Mouse (Mus musculus) central nervous system, embryonic 14 days (tissue): ENCODE results near the gene Fem1a. TPM values are rescaled to one million over a fixed set of nuclear protein-coding genes. Genes with fewer than 3 reads are reported as not detected.

Experiments used
- polyA plus RNA-seq: library from polyadenylated mRNA; depleted of rRNA; stranded (reverse); fragments of >200 nt; gene quantifications from 2 replicates; pipeline ENCODE4 v1.2.3, GENCODE M21; 2012; rRNA removed

The Fem1a gene
- 21.2 and 22.7 TPM in 2 replicates for polyA plus RNA-seq

DNA sequence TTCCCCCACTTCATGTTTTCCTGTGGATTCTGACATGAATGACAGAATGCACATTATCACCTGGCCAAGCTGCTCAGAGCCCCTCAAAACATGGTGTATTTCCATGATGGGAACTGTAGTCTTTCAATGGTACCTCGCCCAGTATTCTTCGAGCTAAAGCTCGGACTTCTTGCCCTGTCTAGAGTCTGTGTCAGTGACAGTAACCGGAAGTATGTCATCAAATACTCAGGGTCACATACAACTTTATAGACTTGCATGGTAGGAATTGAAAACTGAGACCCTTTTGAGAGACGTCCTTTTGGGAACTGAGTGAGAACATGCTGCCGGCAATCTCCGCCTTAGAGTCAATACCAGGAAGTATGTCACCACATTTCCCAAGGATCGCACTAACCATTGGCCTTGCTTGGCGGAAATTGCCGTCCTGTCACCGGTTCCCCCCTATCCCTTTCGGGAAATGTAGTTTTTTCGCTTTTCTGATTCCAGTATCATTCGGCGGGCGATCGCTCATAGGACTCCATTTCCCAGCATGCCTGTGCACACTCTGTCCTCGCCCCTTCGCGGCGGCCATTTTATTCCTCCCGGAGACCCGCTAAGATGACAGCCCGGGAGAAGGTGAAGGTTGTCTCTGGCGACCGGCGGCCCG, at the start of gene Fem1a:
Fem1a (plus strand) TSS at position 572 of the 643 bp plus-strand sequence.

DNA sequence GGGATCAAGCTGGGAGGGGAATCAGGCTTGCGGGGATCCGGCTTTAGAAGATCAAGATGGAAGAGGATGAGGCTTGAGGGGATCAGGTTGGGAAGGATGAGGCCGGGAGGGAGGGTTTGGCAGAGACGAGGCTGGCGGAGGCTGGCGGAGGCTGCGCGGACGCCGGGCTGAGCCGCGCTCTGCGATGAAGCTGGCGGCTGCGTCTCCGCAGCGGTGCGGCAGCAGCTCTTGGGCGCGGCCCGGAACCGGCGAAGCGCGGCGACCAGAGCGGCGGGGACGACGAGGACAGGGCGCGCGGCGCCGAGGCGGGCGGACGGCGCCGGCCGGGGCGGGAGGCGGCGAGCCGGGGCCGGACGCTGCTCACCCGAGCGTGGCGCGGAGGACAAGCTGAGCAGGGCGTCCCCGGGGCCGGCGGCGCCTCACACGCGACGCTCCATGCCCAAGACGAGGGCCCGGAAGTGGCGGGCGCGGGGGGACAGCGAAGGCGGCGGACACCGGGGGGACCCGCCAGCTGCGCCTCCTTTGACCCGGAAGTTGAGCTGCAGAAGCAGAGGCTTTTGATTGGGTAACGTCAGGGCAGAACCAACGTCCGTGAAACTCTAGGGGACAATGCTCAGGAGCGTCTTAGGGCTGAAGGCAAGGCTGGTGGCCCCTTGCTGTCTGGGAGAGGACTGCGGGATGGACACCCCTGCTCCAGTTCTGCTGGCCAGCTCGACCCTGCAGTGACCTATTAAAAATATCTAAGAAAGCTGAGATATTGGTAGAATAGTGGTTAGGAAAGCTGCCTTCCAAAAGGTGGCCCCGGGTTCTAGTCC, 38.0 kb upstream of the Fem1a start, which contains the start of gene Dpp9:
Dpp9 (minus strand) TSS at position 529 of the 815 bp plus-strand sequence.

DNA sequence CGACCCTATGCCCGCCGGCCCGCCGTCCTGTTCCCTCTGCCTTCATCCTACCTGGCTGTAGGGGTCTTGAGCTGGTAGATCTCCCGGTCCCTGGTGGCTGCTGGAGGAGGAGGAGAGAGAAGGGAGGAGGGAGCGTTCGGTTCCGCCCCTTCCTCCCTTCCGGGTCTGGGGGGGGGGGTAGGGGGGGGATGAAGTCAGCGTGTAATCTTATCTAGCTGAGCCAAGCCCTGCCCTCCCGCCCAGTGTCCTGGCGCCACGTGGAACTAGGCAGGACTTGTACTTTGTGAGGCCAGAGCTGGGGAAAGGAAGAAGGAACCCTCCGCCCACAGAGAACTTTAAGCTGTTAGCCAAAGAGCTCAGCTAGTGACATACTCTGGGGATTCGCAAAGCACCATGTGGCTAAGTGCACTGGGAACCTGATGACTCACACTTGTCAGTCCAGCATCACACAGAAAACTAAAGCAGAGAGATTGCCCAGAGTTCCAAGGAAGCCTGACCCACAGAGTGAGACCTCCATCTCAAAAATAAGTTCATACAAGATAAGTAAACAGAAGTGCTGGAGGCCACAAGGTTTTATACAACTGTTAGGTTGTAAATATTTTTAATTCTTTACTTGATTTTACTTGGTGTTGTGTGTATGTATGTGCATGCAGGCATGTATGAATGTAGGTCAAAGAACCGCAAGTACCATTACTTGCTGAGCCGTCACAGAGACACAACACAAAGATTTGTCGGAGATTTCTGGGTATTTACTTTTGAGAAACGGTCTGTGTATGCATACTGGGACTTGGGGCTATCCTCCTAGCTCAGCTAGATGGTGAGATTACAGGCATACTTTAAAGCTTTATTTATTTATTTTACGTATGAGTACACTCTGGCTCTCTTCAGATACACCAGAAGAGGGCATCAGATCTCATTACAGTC, 20.3 kb downstream of the Fem1a start, which contains the start of gene Ticam1:
Ticam1 (minus strand) TSS at position 144 of the 924 bp plus-strand sequence.

DNA sequence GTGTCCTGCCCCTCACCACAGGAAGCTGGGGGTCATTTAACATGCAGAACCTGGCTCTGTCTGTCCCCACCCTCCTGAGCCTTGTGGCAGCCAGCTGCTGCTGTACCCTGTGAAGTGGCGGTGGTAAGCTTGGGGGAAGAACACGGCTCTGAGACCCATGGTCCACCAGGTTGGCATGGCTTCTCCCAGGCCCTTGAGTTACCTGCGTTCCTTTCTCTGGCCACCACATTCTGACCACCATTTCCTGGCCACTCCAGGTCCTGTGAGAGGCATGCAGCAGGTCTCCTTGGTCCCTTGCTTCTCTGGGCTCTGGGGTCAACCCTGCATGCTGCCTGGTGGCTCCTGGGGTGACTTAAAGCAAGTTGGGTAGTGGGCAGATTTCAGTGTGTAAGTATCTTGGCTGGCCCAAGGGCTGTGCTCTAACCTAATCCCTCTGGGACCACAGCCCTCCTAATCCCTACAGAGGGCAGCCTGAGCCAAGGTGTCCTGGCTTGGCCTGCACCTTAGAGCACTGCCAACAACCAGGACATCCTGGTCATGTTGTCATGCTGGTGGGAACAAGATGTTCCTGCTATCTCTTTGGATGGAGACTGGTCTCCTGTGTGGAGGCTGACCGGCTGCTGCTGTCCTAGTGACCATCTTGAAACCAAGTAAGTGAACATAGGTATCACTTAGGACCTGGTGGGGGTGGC, 36.1 kb downstream of the Fem1a start, which contains the start of gene Plin3:
Plin3 (minus strand) TSS at position 343 of the 692 bp plus-strand sequence.

DNA sequence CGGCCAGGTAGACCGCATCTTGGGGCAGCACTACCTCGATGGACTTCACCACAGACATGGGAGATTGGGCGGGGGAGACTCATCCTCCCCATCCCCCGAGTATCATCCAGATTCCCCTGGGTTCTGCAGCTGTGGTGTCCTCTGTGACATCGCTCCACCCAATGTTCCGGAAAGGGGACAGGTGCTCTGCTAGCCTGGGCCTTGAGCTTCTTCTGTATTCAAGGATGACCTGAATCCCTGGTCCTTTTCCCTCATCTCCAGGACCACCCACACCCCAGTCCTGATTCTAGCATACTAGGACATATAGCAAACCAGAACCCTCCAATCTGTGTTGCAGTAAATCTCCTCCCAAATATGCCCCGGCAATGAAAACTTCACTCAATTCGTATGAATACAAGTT, 43.6 kb downstream of the Fem1a start, which contains the start of gene Arrdc5:
Arrdc5 (minus strand) TSS at position 101 of the 400 bp plus-strand sequence.

DNA sequence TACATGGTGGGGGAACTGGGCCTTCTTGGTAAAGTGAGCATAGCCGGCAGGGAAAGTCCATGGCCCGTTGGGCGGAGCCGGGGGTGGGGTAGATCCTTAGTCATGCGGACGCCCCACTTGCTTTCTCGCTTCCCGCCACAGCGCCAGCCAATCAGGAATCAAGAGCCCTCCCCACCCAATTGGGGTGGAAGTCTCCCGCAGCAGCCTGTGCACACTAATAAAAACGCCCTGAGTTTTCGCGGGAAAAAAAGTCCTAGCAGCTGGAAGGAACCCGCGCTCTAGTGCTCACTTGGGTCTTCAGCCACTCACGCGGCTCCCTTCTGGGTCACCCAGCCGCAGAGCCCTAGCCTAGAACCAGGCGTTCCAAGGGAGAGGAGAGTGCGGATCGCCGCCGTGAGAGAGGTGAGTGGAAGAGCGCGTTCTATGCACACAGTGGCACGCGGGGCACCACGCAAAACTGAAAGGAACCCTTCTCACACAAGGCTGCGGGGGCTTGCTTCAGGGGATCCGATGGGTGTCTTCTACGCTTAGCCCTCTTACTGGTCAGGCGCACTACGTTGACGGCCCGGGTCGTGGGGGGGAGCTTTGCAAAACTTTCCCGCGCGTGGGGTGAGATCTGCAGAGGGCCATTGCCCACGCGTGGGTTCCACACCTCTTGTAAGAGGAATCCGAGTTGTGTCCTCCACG, 46.7 kb downstream of the Fem1a start, which contains the start of gene Uhrf1:
Uhrf1 (plus strand) TSS at position 162 of the 687 bp plus-strand sequence.

Other genes starting within 250 kb of the Fem1a start
- gene Sh3gl1, start 220.2 kb upstream of the Fem1a start, polyA plus RNA-seq, result 97.4 and 102 TPM in 2 replicates
- gene Chaf1a, start 216.4 kb upstream of the Fem1a start, polyA plus RNA-seq, result 13.1 and 15.1 TPM in 2 replicates
- 92.1 and 99.5 TPM in 2 replicates for gene Ubxn6, start 181.8 kb upstream of the Fem1a start, polyA plus RNA-seq
- 142 and 163 TPM in 2 replicates for gene Hdgfl2, start 177.2 kb upstream of the Fem1a start, polyA plus RNA-seq
- 0.09 and 0.10 TPM in 2 replicates for gene Plin4, start 147.0 kb upstream of the Fem1a start, polyA plus RNA-seq
- gene Plin5, start 139.2 kb upstream of the Fem1a start, polyA plus RNA-seq, result 0.32 and 0.51 TPM in 2 replicates
- 0.05 and 0.20 TPM in 2 replicates for gene Lrg1, start 134.8 kb upstream of the Fem1a start, polyA plus RNA-seq
- gene Sema6b, start 116.5 kb upstream of the Fem1a start, polyA plus RNA-seq, result 28.0 and 28.1 TPM in 2 replicates
- gene Tnfaip8l1, start 94.3 kb upstream of the Fem1a start, polyA plus RNA-seq, result 7.1 and 8.0 TPM in 2 replicates
- 46.5 and 54.4 TPM in 2 replicates for gene Mydgf, start 72.9 kb upstream of the Fem1a start, polyA plus RNA-seq
- gene Dpp9, start 37.9 kb upstream of the Fem1a start, polyA plus RNA-seq, result 49.6 and 51.1 TPM in 2 replicates
- gene Ticam1, start 20.0 kb downstream of the Fem1a start, polyA plus RNA-seq, result 3.4 and 4.1 TPM in 2 replicates
- gene Plin3, start 36.1 kb downstream of the Fem1a start, polyA plus RNA-seq, result 8.4 and 12.6 TPM in 2 replicates
- not detected in 2 replicates for gene Arrdc5, start 43.5 kb downstream of the Fem1a start, polyA plus RNA-seq
- gene Uhrf1, start 46.5 kb downstream of the Fem1a start, polyA plus RNA-seq, result 51.9 and 57.4 TPM in 2 replicates
- 60.9 and 62.1 TPM in 2 replicates for gene Kdm4b, start 69.3 kb downstream of the Fem1a start, polyA plus RNA-seq
- 1,167 and 1,339 TPM in 2 replicates for gene Ptprs, start 219.7 kb downstream of the Fem1a start, polyA plus RNA-seq